Mouse (Mus musculus) C2C12 (cell line): ENCODE measurements at regions not wholly inside any gene's neighbourhood (a gene's known extent, or its start where the extent isn't known, plus 50 kb on each side); places are given as distances from the start of the nearest gene placed in this dataset.

Experiments used
- H3K27me3 ChIP-seq: one replicate; pipeline ENCODE4 v1.6.1; 2011; ENCODE audit not compliant: control insufficient read depth, insufficient read depth, insufficient read length
- H3K36me3 ChIP-seq: one replicate; pipeline ENCODE4 v1.6.1; 2011; ENCODE audit not compliant: control insufficient read depth, insufficient read depth
- H3K4me3 ChIP-seq: one replicate; pipeline ENCODE4 v1.5.1; 2011; ENCODE audit warnings: mild to moderate bottlenecking, control low read depth; ENCODE audit not compliant: poor library complexity, insufficient read depth, severe bottlenecking
- H3K79me2 ChIP-seq: one replicate; pipeline ENCODE4 v1.6.1; 2011; ENCODE audit not compliant: control insufficient read depth, insufficient read depth
- H3K79me3 ChIP-seq: one replicate; pipeline ENCODE4 v1.6.1; 2011; ENCODE audit warnings: low read depth, control low read depth
- H3ac ChIP-seq: one replicate; pipeline ENCODE3; 2011; ENCODE audit warnings: low read depth; ENCODE audit not compliant: control insufficient read depth, insufficient read length
- CEBPB ChIP-seq: IDR thresholded peaks from one replicate; pipeline ENCODE4 v1.6.1; 2011; ENCODE audit warnings: low read depth, mild to moderate bottlenecking, control low read depth, moderate library complexity
- CTCF ChIP-seq: IDR thresholded peaks from one replicate; pipeline ENCODE4 v1.5.1; 2011; ENCODE audit not compliant: control insufficient read depth, insufficient read depth, insufficient read length
- FOSL1 ChIP-seq: IDR thresholded peaks from one replicate; pipeline ENCODE4 v1.8.0; 2011; ENCODE audit warnings: mild to moderate bottlenecking, low read length; ENCODE audit not compliant: poor library complexity, insufficient read depth, severe bottlenecking
- MAX ChIP-seq: IDR thresholded peaks from one replicate; pipeline ENCODE4 v1.6.1; 2011; ENCODE audit warnings: mild to moderate bottlenecking, control low read depth
- MYOD1 ChIP-seq: IDR thresholded peaks from one replicate; pipeline ENCODE4 v1.6.1; 2011; ENCODE audit warnings: low read depth; ENCODE audit not compliant: control insufficient read depth, insufficient read length
- MYOG ChIP-seq: IDR thresholded peaks from one replicate; pipeline ENCODE4 v1.6.1; 2011; ENCODE audit not compliant: control insufficient read depth, insufficient read length; ENCODE audit errors: extremely low read depth
- USF1 ChIP-seq: IDR thresholded peaks from one replicate; pipeline ENCODE4 v1.6.1; 2011; ENCODE audit warnings: low read depth, mild to moderate bottlenecking, control low read depth, moderate library complexity

DNA sequence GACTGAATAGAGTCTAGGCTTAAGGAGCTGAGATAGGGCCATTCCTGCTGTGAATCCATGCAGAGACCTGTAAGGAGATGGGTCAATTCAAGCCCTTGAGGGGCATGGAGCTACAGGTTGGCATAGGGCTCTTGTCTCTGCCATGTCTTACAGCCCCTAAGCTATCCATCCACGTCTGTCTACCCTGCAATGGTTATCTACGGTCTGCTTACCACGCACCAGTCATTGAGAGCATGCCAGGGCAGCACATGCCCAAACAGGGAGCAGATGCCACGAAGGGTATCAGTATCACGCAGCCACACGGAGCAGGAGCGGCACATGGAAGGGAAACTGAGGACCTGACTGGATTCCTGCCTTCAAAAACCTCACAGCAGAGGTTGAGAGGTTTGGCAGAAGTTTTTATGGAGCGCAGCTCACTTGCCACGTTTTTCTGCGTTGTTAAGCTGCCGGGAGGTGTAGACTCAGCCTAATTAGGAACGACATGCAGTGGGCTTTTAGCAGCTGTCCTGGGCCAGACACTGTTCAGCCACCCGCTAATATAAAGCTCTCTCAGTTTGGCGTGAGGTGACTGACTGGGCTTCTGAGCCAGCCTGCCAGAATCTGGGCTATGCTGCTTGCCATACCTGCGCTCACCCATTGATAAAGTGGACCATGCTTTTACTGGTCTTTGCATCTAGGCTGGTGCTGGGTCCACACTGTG, 102.4 kb upstream of the Fstl4 start:
- Histone ChIP-seq H3K79me2 (no peaks in the 10 kb centered on the region), H3K79me3 (no peaks in the 10 kb centered on the region), H3K36me3 (no peaks in the 10 kb centered on the region), H3ac (no peak overlapping the region), H3K4me3 (no peak overlapping the region), H3K27me3 (no peaks in the 10 kb centered on the region)
- no peak for TF ChIP-seq CTCF
- TF ChIP-seq MAX = no peak
- no peak for TF ChIP-seq FOSL1
- no peak for TF ChIP-seq MYOG
- TF ChIP-seq CEBPB = no peak
- no peak for TF ChIP-seq USF1
- no peak for TF ChIP-seq MYOD1

DNA sequence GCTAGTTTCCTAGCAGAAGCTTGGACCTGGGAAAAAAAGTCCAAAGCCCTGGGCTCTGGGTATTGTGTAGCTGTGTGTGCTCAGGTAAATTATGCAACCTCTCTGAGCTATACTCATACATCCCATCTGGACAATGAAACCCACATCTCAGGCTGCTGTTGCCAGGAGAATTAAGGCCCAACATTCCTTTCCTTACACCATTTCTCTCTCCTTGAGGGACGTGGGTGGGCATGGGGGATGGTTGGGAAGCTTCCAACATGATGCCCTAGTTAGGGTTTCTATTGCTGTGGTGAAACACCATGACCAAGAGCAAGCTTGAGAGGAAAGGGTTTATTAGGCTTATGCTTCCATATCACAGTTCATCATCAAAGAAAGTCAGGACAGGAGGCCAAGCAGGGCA, 99.1 kb upstream of the Fstl4 start:
- no peaks in the 10 kb centered on the region for H3K79me3 ChIP-seq
- no peak overlapping the region for H3K4me3 ChIP-seq
- no peaks in the 10 kb centered on the region for H3K27me3 ChIP-seq
- H3K36me3 ChIP-seq = no peaks in the 10 kb centered on the region
- no peaks in the 10 kb centered on the region for H3K79me2 ChIP-seq
- no peak overlapping the region for H3ac ChIP-seq
- no peak for TF ChIP-seq MYOD1
- no peak for TF ChIP-seq CEBPB

DNA sequence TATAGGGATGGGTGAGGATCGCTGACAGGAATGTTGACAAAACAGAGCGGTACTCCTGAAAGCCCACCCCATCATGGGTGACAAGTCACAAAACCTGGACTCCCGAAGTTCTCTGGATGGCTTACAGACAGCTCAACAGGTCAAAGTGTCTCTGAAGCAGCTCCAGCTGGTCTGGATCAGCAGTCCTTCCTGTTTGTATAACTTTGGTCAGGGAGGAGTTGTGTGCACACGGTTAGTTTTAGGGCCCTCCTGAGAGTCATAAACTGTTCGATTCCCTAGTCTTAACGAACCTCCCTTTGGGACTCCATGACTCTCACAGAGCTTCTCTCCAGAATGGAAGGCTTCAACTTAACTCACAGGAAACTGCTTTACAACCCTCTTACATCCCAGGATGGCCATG, 89.4 kb upstream of the Fstl4 start:
- Histone ChIP-seq H3ac (no peak overlapping the region), H3K79me2 (no peaks in the 10 kb centered on the region), H3K4me3 (no peak overlapping the region), H3K79me3 (no peaks in the 10 kb centered on the region), H3K36me3 (no peaks in the 10 kb centered on the region), H3K27me3 (no peaks in the 10 kb centered on the region)
- TF ChIP-seq CEBPB = no peak
- TF ChIP-seq MYOG = no peak
- TF ChIP-seq FOSL1 = no peak
- TF ChIP-seq MYOD1 = no peak
- TF ChIP-seq USF1 = no peak
- no peak for TF ChIP-seq MAX

DNA sequence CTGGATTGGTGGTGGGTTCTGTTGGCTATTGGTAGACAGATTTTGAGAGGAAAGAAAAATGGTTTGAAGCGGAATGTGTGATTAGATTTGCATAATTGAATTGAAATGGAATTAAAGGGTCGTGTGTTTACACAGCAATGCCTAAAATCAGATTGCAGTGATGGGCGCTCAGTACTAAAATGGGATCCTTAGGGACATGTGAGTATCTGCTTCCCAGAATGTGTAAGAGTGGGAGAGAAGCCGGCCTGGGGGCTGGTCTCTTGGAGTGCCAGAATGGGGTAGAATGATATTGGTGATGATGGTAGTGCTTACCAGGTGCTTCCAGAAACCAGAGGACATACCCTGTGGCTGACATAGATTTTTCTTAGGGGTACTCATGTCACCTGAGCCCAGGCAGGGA, 86.2 kb upstream of the Fstl4 start:
- TF ChIP-seq FOSL1 = no peak

DNA sequence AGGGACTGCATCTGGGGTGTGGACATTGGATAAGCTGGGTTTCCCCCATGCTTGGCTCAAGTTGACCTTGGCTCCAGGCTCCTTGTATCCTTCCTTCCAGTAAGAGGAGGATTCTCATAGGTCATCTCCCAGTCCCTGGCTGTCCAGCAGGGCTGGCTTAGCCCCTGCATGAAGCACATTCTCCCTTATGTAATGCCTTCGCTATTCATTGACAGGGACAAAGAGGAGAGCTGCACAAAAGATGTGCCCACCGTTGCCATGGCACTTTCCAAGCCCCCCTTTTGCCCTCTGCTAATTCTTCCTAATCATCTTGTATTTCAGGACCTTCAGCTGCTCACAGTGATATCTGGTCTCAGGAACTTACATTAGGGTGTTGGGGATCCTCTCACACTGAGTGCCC, 79.0 kb upstream of the Fstl4 start:
- H3K36me3 ChIP-seq = no peaks in the 10 kb centered on the region
- TF ChIP-seq USF1 = no peak
- no peak for TF ChIP-seq FOSL1
- no peak for TF ChIP-seq MYOD1
- no peak for TF ChIP-seq CTCF
- no peak for TF ChIP-seq MYOG
- no peak for TF ChIP-seq MAX
- H3ac ChIP-seq = no peak overlapping the region
- no peaks in the 10 kb centered on the region for H3K79me3 ChIP-seq
- no peak overlapping the region for H3K4me3 ChIP-seq
- H3K27me3 ChIP-seq = no peaks in the 10 kb centered on the region
- no peaks in the 10 kb centered on the region for H3K79me2 ChIP-seq

More for the DNA sequence above, 86.2 kb upstream of the Fstl4 start:
- Histone ChIP-seq H3K79me2 (no peaks in the 10 kb centered on the region), H3ac (no peak overlapping the region), H3K27me3 (no peaks in the 10 kb centered on the region), H3K4me3 (no peak overlapping the region), H3K79me3 (no peaks in the 10 kb centered on the region), H3K36me3 (no peaks in the 10 kb centered on the region)

DNA sequence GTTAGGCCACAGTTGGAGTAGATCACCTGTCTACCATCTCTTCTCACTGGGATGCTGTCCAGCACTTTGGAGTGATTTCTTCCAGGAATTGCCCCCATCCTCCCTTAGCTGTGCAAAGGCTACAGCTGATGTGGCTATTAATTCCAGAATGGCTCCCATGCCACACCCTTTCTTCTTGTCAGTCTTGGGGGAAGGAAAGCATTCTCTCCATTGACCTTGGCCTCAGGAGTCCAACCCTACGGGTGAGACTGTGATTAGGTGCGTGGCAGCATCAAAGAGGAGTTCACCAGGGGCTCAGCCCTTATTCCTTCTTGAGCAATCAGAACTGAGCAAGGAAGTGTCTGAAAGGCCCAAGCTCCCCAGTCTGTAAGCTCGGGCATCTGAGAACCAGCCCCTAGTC, 71.7 kb upstream of the Fstl4 start:
- Histone ChIP-seq H3K36me3 (no peaks in the 10 kb centered on the region), H3ac (no peak overlapping the region), H3K27me3 (peaks cover 14% of the 10 kb centered on the region), H3K79me3 (no peaks in the 10 kb centered on the region), H3K79me2 (no peaks in the 10 kb centered on the region), H3K4me3 (no peak overlapping the region)
- TF ChIP-seq MAX = no peak
- no peak for TF ChIP-seq USF1
- TF ChIP-seq CEBPB = no peak
- no peak for TF ChIP-seq CTCF
- TF ChIP-seq MYOG = no peak
- no peak for TF ChIP-seq MYOD1
- no peak for TF ChIP-seq FOSL1
